Mouse (Mus musculus): ENCODE measurements around the gene Drosha.
"Not testable (repeated sequence)": the region's sequence is repeated elsewhere in the genome, so short reads cannot be mapped to it uniquely, and the experiment has no call there.

The Drosha gene

DNA sequence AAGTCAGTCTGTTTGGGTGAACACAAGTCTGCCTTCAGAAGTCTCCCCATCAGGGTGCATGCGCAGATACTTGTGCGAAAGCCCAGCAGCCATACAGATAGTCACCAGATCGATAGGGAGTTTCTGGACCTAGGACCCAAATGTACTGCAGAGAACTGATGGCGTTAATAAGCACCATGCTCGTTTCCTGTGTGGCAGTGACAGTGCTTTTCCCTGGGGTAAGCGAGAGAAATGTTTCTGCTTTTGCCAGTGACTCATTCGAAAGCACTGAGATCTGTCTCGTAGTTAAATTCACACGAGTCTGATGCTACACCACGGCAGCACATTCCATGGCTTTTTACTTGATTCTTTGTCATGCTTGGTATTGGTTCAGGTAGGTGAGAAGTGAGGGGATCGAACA lies 60.7 kb downstream of the Drosha start:
- no peak for DNase-seq (ENCODE audit: low spot score)

DNA sequence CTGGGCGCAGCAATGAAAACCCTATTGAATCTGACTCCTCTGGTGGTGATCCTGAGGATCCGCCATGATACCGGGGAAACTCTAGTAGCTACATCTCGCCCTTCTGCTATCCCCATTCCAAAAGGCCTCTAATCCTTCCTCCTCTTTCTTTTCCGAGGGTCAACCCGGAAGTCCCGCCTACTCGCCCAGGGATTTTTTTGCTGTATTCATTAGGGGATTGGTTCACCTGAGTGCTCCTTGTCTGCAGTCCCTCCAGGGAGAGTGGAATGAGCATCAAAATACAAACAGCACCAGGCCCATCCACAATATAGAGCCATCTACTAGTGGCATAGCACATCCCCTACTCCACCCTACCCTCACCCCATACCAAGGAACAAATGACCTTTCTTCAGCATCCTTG lies 62.6 kb downstream of the Drosha start:
- no peak for DNase-seq (ENCODE audit: low spot score)

DNA sequence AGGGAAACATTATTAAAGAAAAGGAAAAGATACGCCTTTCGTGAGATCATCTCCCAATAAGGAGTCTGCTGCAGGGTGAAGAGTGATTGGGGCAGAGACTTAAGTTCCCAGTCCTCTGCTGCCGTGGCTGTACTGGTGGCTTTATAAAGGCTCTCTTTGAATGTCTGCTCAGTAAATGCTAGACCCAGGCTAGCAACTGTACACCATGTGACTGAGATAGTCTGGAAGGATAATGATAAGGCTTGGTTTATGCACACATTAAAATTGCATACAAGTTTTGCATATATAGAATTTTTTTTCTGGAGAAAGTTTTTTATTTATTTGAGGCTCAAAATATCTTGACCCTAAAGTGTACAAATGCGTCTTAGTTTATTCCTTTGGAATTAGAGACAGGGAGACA lies 63.7 kb downstream of the Drosha start:
- DNase-seq (ENCODE audit: low spot score), result no peak

DNA sequence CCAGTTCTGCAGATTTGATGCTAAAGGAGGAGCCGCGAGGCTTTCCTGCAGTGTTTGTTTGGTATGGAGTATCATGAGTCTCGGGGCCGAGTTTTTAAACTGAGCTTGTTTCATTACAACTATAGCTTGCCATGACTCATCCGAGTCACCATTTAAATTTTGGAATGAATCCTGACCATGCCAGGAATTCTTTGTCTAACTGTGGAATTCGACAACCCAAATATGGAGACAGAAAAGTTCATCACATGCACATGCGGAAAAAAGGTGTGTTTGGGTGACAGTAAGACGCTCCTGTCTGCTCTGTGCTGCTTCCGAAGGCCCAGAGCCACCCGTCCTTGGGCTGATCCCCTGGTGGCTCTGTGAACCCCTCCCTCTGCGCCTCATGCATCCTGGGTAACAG lies 65.3 kb downstream of the Drosha start:
- DNase-seq (ENCODE audit: low spot score), result no peak

DNA sequence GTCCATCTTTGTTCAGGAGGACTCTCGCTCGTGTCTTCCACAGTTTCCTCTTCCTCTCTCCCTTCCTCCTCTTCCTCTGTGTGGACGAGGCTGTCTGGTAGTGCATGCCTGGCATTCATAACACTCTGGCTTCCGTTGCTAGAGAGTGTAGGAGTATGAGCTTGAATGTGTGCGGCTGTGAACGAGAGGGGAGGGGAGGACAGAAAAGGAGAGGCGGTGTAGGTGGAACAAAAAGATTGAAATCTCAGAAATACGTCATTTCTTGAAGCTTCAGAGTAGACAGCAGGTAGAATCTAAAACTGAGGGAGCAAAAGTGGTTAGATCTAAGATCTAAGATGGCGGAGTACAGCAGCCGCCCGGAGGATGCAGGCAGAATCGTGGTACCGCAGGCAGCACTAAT lies 70.8 kb downstream of the Drosha start:
- DNase-seq (ENCODE audit: low spot score), result no peak

DNA sequence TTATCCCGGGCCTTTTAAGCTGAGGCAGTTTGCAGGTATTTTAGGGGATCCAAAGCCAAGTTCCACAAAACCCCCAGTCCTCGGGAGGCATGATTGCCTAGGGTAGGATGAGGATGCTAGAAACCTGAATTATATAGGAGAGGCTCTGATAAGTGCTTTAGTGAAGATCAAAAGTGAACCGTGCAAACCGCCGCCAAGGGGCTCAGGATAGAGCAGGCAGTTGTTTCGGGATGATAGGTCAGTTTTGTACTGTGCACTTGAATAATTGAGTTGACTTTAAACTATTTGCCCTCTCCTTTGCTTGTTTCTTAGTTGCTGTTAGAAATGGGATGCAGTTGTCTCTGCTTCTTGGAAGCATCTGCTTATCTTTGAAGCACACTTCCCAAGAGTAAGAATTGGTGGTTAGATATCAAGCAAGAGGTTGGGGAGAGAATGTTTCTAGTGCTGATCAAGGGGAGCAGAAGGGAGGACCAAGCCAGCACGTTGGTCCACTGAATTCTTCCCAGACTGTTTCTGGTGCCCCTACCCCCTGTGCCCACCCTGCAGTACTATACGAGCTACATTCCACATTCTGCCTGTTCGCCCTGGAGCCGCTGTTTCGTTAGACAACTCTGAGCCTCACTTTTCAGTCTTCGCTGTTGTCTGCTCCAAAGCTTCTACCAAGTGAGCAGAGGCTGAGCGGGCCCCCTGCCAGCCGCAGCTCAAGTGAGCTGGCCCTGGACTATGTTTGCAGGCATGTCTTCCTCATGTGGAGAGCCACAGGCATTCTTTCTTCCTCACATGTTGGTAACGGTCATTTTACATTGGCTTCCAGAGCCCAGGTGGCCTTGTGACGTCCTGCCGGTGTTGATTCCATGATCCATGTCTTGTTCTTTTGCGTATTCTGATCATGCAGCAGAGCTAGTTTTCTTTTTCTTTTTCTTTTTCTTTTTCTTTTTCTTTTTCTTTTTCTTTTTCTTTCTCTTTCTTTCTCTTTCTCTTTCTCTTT lies 71.7 kb downstream of the Drosha start:
- no peak for DNase-seq (ENCODE audit: low spot score)

DNA sequence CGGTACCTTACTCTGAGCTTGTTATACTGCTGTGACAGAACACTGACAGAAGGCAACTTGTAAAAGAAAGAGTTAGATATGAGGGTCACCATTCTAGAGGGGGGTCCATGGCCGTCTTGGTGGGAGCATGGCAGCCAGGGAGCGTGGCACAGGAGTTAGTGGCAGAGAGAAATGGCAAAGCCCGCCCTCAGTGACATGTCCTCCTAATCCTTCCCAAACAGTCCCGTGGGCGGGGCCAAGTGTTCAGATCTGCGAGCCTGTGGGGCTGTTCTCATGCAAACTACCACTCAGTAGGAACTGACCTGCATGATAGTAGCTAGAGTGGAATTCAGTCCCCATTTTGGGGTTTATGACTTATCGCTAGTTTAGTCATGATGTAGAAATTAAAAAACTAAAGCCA lies 73.2 kb downstream of the Drosha start:
- DNase-seq (ENCODE audit: low spot score), result no peak

DNA sequence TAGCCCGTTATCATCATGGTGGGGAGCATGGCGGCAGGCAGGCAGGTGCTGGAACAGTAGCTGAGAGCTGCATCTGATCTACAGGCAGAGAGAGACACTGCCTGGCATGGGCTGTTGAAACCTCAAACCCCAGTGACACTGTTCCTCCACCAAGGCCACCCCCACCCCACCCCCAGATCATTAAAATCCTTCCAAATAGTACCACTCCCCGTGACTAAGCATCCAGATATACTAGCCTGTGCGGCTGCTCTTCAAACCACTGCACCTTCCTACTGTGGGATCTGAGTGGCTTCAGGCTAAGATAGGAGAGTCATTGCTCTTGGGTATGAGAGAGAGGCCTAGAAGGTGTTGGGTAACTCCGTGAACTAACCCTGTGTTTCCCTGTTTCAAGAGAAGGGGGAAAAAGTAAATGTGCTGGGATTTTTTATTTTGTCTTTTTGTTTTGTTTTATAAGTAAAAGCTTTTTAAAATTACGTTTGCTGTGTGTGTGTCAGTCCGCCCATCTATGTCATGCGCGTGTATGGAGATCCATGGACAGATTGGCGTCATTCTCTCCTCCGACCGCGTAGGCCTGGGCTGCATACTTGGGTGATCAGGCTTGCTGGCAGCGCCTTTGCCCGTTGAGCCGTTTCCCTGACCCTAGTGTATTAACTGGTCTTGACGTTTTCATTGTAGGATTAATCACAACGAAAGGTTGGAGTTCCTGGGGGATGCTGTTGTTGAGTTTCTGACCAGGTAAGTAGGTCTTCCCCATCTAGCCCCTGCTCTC lies 76.0 kb downstream of the Drosha start:
- no peak for DNase-seq (ENCODE audit: low spot score)

DNA sequence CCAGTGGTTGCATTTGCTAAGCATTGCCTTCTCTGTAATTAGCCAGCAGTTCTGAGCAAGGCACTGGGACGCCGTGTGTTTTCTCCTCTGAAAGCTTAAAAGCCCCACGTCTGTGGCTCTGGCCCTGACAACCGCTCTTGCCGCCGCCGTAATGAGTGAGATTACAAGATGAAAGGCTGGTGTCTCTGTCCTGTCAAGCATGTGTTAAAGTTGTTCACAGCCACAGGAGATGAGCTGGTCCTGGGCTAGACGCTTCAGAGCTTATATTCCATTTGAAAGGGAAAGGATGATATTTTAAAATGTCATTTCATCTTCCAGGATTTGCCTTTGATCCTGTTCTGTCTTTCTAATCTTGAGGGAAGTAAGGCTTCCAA lies 76.6 kb downstream of the Drosha start:
- DNase-seq (ENCODE audit: low spot score), result no peak

DNA sequence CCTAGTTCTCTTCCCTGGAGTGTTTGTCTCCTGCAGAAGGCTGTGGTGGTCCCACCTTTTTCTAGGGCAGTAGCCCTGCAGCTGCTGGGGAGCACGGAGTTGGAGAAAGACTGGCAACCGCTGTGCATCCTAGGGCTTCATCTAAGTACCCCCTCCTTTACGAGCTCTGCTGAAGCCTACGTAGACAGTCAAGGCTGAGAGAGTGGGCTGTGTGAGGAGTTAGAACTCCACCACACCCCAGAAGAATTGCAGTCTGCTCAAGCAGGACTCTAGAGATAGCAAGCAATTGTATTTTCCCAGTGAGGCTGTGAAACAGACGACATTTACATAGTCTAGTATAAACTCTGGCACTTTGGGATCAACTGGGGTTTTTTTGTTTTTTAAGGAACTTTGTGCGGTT lies 79.8 kb downstream of the Drosha start:
- DNase-seq (ENCODE audit: low spot score), result no peak

DNA sequence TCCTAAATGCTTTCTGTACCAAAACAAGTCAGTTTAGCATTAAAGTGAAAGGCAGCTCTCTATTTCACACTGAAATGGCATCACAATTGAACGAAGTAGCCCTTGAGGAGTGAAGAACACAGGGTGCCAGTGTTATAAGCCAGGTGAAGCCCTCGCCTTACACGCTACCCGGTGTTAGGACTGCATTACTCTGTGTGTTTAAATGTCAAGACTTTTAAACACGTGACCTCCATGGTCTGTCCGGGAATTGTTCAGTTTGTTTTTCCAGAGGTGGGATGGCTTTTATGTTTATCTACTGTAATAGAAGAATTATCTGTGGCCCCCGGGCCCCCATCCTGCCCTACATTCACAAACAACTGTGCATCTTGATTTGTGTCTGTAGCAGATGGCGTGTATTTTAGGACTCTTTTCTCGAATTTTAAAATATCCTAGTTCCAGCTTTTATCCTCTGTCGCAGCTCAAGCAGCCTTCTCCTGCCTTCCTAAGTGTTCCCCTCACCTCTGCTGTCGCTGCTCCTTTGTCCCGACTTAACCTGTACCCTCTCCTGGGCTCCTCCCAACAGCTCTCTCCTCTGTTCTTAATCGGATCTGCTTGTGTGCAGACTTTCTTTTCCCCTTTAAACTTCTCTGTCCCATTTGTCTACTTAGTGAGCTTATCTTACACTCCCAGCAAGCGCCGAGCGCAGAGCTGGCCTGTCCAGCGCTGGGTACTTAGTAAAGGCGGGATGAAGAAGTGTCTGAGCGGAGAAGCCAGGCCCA lies 83.5 kb downstream of the Drosha start:
- no peak for DNase-seq (ENCODE audit: low spot score)

DNA sequence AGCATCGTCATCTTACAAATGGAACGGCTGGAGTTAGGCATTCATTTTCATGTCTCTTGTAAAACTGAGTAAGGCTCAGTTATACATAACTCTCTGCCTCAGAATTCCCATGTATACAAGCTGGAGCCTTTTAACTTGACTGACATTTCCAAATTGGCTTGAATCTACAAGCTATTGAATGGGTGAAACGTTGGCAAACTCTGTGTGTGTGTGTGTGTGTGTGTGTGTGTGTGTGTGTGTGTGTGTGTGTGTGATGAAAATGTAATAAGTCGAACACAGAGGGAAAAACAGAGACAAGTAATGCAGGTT lies 84.1 kb downstream of the Drosha start:
- DNase-seq (ENCODE audit: low spot score), result no peak

DNA sequence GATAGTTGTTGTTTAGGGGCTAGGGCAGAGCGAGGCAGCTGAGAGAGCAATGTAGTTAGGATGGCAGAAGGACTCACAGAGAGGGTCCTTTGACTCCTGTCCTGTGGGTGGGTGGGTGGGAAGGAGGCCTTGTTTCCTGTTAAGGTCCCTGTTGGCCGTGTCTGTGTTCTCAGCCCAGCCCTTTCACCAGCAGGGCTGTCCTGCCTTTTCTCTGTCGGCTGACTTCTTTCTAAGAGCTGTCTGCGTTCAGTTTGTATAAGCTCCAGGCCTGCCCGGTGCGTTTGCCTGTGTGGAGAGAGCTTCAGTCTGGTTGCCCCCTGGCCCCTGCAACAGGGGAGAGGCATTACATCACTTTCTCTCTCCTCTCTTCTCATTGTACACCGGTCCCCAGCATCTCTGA lies 84.6 kb downstream of the Drosha start:
- no peak for DNase-seq (ENCODE audit: low spot score)

DNA sequence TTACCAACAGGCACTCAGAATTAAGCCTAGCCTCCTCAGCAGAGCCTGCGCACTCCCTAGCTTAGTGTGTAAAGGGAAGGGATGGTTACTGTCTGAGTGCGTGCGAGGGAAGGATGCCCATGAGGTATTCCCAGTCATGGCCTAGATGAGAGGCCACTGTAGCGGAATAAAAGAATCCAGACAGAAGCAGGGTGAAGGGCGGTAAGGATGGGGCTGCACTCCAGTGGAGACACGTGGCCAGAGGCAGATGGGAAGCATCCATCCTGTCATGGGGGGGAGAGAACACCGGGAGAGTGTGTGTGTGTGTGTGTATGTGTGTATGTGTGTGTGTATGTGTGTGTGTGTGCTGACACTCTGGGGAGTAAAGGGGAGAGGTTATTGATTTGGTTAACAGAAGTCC lies 86.5 kb downstream of the Drosha start:
- no peak for DNase-seq (ENCODE audit: low spot score)

DNA sequence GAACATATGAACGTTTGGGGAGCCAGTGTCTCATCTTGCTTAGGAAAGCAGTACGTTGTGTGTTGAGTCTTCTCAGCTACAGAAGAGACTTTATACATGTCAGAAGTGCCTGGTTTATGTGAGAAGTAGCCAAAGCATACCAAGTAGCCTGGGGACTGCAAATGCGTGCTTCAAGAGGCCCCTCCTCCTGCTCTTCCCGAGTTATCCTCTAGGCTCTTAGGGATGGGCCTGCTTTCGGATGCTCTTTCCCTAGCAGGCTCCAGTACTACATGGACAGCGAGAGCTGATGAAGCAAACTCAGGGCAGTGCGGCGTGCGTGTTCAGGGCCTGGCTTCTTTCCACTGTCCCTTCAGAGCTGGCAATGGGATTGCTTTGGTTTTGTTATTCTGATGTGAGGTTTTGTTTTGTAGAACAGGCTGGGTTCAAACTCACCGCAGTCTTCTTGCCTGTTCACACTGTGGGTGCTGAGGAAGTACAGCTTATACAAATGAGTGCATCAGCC lies 91.8 kb downstream of the Drosha start:
- DNase-seq (ENCODE audit: low spot score), result no peak

DNA sequence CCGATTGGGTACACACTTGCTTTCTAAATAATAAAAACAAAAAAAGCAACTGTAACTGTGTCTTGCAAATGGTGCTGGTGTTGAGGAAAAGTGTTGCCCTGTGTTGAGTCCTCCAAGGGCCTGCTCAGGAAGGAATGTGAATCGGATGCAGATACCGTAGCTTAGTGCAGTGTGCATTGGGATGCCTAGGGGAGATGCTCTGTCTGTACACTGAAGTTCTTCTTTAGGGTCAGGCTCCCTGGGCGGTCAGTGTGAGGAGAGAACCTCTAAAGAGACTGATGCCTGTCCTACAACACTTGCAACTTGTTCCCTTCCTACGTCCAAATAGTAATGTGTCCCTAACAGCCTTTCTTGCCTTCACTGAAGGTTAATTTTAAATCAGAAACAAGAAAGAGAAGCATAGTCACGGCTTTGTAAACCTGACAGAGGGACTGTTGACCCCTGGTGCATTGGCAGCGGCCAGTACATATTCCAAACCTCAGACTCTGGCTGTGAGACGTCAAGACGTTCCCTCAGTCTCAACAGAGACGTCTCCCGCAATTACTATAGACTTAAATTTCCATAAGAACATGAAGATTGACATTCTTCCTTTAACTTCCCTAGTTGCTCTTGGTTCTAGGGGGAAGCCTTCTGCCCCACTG lies 94.8 kb downstream of the Drosha start:
- DNase-seq (ENCODE audit: low spot score), result not testable (repeated sequence)

DNA sequence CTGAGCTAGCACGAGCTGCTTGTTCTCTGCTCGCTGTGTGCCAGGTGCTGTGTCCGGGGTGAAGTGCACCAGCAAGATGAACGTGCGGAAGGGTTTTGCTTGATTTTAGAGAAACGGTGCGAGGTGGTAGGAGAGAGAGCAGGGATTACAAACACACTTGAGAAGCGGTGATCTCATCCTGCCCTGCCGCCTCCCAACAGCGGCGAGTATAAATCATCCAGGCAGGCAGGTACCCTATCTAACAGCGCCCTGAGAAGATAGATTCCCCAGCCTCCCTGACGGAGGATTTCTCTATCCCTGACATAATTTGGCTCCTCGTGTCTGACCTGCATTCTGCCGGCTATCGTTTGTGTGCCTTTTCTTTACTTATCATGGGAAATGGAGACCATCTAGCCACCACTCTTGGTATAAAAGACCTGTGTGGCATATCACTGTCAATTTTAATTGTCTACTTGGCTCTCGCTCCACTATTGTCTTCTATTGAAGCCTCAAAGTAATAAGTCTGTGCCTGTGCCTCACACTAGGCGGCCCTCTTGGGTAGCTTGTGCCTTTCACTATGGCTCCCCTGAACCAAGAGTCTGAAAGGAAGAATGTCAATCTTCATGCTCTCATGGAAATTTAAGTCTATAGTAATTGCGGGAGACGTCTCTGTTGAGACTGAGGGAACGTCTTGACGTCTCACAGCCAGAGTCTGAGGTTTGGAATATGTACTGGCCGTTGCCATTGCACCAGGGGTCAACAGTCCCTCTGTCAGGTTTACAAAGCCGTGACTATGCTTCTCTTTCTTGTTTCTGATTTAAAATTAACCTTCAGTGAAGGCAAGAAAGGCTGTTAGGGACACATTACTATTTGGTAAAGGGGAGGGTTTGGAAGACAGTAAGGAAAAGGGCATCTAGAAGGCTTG lies 95.6 kb downstream of the Drosha start:
- no peak for DNase-seq (ENCODE audit: low spot score)

DNA sequence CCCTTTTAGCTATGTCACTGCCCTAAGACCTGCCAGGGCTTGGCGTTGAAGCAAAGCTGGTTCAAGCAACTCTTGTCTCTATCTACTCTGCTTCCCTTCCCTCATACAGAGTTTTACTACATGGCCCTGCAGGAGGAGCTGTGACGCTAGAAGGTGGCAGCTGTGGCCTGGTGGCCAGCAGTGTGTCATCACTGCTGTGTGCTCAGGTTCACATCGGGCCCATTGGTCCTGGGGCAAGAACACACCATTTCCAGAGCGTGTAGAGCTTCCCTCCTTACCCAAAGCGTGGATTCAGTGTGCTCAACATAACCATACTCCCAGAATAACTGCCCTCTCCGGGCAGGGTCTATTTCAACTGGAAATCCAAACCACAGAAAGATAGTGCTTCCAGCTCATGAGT lies 97.3 kb downstream of the Drosha start:
- no peak for DNase-seq (ENCODE audit: low spot score)

DNA sequence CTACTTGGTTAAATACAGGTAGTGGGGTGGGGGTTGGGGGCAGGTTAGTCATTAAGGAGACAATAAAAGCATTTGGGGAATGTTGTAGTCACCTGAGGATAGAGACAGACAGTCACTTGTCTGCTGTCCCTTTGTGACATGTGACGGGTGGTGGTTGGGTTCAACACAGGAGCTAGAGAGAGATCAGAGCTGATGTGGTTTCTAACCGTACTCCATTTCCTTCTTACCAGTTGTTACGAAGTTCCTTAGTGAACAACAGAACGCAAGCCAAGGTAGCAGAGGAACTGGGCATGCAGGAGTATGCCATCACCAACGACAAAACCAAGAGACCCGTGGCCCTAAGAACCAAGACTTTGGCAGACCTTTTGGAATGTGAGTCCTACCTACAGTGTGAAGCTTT lies 99.2 kb downstream of the Drosha start:
- no peak for DNase-seq (ENCODE audit: low spot score)

DNA sequence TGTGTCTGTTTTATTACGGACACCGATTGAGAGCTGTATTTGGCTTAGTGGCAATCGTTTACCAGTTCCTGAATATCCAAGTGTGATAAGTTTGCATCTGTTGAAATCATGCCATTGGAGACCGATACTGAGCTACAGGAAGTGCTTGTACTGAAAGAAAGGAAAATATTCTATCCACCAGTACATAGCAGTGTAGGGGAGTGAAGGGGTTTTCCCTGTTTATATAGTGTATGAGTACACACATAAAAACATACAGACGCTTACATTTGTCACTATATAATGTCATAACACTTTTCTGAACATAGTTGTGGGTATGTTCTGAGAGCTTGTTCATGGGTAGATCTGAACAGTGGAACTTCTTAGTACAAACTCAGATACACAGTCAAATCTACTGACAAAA lies 106.9 kb downstream of the Drosha start:
- DNase-seq (ENCODE audit: low spot score), result no peak

DNA sequence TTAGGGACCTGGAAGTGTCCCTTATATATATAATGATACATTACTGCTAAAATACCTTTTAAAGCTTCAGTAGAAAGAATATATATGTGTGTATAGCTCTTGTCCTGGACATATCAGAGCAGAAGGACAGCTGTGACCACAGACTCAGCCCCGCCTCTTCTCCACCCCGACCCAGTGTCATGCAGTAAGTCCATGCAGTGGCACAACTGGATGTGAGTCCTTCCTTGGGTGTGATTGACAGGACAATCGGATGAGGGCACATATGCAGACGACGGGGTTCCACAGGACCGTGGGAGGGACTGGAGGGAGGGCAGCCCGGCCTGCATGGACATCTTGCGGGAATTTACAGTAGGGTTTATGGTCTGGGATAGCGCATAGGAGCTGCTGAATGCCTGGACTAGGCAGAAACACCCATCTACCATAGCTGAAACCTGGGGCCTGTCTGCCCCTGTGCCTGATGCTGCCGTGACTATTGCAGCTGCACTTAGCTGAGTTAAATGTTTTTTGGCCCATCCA lies 111.7 kb downstream of the Drosha start:
- DNase-seq (ENCODE audit: low spot score), result no peak
